Mouse (Mus musculus) spleen, embryonic (tissue): ENCODE measurements around the gene Midn.

Experiments
- CTCF ChIA-PET: fragments of 350-600 bp; sonication (Branson Sonifier 250); formaldehyde crosslinking; loops from one replicate; lab custom pipeline; 2022; lab: Charles Lee

Midn gene

DNA sequence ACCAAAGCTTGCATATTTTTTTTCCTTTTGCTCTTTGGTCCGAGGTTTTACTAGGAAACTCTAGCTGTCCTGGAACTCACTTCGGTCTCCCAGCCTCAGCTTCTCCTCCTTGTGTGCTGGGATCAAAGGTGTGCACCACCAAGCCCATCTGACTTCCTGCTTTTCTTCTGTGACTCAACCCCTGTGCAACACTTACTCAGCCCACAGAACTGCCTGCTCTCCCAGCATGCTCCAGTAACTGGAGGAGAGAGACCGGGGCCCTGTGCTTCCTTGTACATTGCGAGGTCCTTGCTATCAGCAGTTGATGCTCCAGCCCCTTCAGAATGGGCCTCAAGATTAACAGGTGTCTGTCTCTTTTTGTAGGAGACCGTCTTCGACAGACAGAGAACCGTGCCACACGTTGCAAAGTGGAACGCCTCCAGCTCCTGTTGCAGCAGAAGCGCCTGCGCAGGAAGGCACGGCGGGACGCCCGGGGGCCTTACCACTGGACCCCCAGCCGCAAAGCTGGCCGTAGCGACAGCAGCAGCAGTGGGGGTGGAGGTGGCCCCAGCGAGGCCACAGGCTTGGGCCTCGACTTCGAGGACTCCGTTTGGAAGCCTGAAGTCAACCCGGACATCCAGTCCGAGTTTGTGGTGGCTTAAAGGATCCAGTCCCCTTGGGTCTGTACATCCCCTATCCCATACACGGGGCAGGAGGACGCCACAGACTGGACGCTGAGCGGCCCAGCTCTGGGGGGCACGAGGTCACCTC lies 8.1 kb downstream of the Midn start:
- CTCF ChIA-PET: interaction anchor here (0.6 kb wide), 1 partner anchor 16 kb away, joined by 5 read pairs; the partner anchor contains the start of gene Cbarp

- CTCF ChIA-PET: no interaction called here
These were observed 8.6 kb downstream of the Midn start for GRCm38 (mm10) chr10:80156752-80157053.

- CTCF ChIA-PET: interaction anchor here (0.7 to 1.3 kb wide), 3 partner anchors 9 to 82 kb away, joined by 5 read pairs; partner anchors contain the start of gene Cbarp
These were observed 9.3 kb downstream of the Midn start for GRCm38 (mm10) chr10:80157141-80157929.

DNA sequence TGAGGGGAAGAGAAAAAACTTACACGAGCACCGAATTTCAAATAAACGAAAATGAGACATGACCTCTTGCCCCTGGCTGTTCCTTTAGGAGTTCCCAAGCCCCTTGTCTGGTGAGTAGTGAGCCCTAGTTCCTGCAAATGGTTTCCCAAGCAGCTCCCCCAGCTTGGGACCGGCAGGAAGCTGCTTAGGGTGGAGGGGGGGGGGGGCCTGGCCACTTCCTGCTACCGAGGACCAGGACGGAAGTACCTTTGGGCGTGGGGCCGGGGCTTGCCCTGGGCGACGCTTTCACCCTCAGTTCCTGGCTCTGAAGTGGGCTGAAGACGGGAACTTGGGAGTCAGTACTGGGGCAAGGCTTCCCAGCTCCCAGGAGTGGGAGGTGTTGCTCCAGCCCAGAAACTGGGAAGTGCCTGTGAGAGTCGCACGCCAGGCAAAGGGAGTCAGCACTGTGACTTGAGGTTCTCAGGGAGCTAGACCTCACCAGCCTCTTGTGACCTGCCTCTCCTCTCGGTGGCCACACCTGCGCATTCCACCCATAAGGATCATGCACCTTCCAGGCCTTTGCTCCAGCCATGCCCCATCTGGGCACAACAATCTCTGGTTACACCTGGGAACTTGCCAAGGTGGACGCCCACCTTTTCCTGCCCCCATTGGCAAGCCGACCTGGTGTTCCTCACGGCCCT lies 10.4 kb downstream of the Midn start:
- CTCF ChIA-PET: interaction anchor here (0.5 to 1.3 kb wide), 6 partner anchors 8 to 1948 kb away, joined by 3 to 5 read pairs (median 5); partner anchors contain the start of gene Cbarp

GRCm38 (mm10) chr10:80159021-80159560 lies 11.0 kb downstream of the Midn start:
- CTCF ChIA-PET: interaction anchor here (1.3 kb wide), 1 partner anchor 8 kb away, joined by 5 read pairs; no protein-coding TSS in a partner anchor

DNA sequence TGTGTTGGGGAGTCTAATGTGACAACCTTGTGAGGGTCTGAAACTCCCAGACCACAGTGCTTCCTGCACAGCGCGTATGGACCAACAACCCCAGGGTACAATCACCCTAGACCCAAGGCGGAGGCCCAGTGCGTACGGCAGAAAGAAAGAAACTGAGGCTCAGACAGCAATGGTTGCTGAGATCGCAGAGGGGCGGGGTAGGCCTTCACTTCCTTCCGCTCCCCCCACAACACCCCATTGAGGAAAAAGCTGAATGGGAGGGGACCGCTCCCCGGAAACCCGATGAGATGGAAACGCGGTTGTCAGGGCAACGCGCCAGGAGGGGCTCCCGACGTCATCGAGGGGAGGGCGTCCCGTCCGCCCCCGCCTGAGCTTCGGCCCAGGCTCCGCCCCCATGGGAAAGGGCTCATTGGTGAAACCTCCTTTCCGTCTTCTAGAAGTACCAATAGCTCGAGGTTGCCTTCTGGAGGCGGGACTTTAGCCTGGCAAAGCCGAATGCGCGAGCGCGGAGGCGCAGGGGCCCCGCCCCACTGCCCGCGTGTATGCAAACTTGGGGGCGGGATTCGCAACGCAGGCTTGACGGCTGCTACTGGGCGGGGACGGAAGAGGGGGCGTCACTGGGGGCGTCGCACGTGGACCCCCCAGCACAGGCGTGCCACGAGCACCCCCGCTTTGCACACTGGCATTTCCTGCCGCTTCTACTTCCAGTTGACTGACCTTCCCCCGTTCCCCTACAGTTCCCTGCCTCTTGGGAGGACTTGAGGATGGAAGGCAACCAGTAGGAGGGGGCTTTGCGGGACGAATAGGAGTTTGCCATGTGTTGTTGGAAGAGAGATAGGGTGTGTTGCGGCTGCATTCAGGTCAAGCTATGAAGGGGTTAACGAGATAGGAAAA lies 11.7 kb downstream of the Midn start:
- CTCF ChIA-PET: interaction anchor here (0.6 kb wide), 1 partner anchor 770 kb away, joined by 3 read pairs; the partner anchor contains the start of gene Gadd45b

GRCm38 (mm10) chr10:80160455-80161371 lies 12.6 kb downstream of the Midn start:
- CTCF ChIA-PET: interaction anchor here (0.6 to 1.4 kb wide), 2 partner anchors 9 to 769 kb away, joined by 3 to 5 read pairs; partner anchors contain the start of gene Gadd45b

DNA sequence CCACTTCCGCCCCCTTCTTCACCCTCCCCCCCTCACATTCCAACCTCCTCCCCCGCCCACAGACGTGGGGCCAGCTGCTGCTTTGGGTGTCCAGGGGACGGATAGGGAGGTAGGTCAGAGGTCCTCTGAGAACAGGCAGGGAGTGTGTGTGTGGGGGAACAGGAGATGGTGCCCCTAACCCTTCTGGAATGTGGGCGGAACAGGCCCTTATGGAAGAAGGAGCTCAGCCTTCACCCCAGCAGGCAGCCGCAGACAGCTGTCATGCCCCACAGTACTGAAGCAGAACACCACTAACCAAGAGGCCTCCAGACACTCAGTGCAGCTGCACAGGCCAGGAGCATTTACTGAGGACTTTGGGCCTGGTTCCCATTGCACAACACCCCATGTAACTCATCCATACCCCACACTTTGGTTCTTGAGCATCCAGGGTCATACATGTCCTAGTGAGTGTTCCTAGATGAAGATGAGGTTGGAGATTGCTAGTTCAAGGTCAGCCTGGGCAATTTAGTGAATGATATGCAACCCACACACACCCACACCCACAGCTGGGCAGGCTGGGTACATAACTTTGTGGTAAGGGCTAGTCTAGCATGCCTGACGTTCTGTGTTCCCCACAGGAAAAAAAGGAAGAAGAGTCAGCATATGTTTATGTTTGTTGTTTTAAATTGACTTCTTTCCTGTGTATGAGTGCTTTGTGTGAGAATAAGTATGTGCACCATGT lies 13.6 kb downstream of the Midn start:
- CTCF ChIA-PET: interaction anchor here (1.4 to 2.0 kb wide), 2 partner anchors 10 to 19 kb away, joined by 5 read pairs; no protein-coding TSS in a partner anchor

GRCm38 (mm10) chr10:80162243-80162608 lies 14.2 kb downstream of the Midn start:
- CTCF ChIA-PET: interaction anchor here (1.4 to 2.0 kb wide), 2 partner anchors 11 to 19 kb away, joined by 5 read pairs; no protein-coding TSS in a partner anchor

- CTCF ChIA-PET: interaction anchor here (0.7 to 2.0 kb wide), 2 partner anchors 9 to 20 kb away, joined by 3 to 5 read pairs; no protein-coding TSS in a partner anchor
These were observed 14.7 kb downstream of the Midn start for GRCm38 (mm10) chr10:80162716-80163299.

DNA sequence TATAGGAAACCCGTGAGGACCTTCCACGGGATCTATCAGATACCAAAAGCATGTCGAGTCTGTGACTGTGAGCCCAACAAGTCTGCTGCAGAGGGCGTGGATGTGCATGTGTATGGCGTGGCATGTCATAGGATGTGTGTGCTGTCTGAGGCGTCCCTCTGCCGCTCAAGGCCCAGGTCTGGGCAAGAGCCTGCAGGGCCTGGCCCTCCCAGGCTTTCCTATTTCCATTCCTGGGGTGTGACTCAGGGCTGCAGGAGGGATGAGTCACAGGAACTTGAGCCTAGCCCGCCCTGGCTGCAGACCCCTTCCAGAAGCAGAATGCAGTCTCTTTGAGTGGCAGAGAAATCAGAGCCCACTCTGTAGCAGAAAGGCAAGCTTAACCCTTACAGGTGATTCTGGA lies 15.6 kb downstream of the Midn start:
- CTCF ChIA-PET: interaction anchor here (0.6 to 2.4 kb wide), 2 partner anchors 17 to 335 kb away, joined by 5 to 23 read pairs; no protein-coding TSS in a partner anchor

GRCm38 (mm10) chr10:80164161-80164997 lies 16.3 kb downstream of the Midn start:
- CTCF ChIA-PET: interaction anchor here (0.6 to 2.4 kb wide), 2 partner anchors 18 to 335 kb away, joined by 5 to 23 read pairs; no protein-coding TSS in a partner anchor

GRCm38 (mm10) chr10:80164998-80165344 lies 16.9 kb downstream of the Midn start:
- CTCF ChIA-PET: interaction anchor here (2.4 kb wide), 1 partner anchor 19 kb away, joined by 23 read pairs; no protein-coding TSS in a partner anchor

- CTCF ChIA-PET: interaction anchor here (0.5 to 2.4 kb wide), 2 partner anchors 19 to 25 kb away, joined by 3 to 23 read pairs; no protein-coding TSS in a partner anchor
These were observed 17.5 kb downstream of the Midn start, which contains the start of gene Cirbp for GRCm38 (mm10) chr10:80165392-80166128. Gene Cirbp (plus strand): TSS chr10:80165985.

- CTCF ChIA-PET: interaction anchor here (0.5 to 1.1 kb wide), 2 partner anchors 8 to 25 kb away, joined by 3 to 5 read pairs; no protein-coding TSS in a partner anchor
These were observed 18.1 kb downstream of the Midn start for GRCm38 (mm10) chr10:80166136-80166535.
